Mouse (Mus musculus): Measurements from ENCODE around the gene Cdk14. TPM values are rescaled to one million over a fixed set of nuclear protein-coding genes. Genes with fewer than 3 reads are reported as not detected.

The Cdk14 gene
- total RNA-seq, 2 experiments from 2014 or later = 138 TPM

DNA sequence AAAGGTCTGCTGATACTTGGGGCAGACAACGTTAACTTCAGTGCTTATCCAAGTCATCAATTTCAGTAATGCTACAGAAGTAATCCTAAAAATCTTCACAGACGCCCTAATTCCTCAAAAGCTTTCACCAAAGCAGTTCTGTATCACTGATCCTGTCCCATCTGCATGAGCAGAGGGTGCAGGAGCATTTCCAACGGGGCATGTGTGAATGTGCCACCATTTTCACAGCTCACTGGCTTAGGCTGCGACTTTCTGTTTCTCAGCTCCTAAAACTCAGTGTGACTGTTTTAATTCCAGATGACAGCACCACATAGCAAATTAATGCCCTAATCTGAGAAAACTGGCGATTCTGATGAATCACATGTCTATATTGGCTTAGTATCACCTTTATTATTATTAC, 375.8 kb downstream of the Cdk14 start:
- intact Hi-C loops (cut with DNase I) = no loop called here
- no peak for DNase-seq (ENCODE audit: extremely low spot score in 1 of 2, low spot score in 2 of 2)

DNA sequence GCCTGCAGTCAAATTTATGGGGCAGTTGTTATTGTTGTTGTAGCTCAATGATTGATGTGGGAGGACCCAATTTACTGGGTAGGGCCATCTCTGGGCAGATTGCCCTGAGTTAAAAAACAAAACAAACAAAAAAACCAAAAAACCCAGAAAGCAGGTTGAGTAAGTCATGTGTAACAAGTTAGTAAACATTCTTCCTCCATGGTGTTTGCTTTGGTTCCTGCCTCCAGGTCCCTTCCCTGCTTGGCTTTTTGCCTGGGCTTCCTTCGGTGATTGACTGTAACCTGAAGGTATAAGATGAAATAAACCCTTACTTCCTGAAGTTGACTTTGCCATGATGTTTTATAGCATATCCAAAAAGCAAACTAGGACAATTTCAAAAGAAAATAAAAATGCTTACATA, 377.4 kb downstream of the Cdk14 start:
- intact Hi-C loops (cut with DNase I) = no loop called here
- no peak for DNase-seq (ENCODE audit: extremely low spot score in 1 of 2, low spot score in 2 of 2)

DNA sequence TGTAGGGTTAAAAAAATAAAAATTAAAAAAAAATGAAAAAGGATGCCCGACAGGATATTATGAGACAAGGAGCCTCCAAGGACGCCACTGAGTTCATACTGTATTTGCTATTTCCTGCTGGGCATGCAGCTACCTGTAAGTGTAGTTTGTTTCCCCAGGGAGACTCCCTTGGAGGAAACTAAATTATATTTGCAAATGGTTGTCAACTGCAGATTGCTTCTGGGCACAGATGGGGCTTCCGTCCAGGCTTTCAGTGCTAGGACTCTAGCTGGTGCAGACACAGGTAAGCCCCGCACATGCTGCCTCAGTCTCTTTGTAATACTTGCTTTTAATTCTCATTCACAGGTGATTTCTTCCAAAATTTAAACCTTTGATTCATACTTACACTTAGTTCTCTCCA, 378.6 kb downstream of the Cdk14 start:
- DNase-seq (ENCODE audit: extremely low spot score in 1 of 2, low spot score in 2 of 2) = no peak

DNA sequence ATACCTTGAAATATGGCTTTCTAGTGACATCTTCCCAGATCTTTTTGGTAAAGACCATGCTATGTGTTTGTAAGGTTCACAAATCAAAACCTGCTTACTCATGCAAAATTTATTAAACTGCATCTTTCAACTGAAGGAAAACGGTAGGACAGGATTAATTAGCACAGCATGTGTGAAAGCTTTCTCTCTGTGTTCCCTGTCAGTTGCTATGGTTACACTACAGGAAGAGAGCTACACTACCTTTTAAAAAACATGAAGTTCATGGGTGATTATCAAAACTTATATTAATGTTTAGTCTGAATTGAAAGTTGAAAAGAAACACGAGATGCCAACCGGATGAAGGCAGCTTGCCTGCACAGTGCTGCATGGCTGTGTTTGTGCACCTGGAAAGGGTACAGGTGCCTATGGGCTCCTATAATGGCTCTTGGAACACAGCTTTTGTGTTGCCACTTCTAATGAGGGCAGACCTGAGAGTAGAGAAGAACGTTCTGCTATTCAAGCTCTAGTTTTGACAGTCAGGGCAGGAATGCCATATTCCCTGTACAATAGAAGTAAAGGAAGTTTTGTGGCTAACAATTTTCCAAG, 380.3 kb downstream of the Cdk14 start:
- intact Hi-C loops (cut with DNase I) = no loop called here
- no peak for DNase-seq (ENCODE audit: extremely low spot score in 1 of 2, low spot score in 2 of 2)

More for the DNA sequence above, 378.6 kb downstream of the Cdk14 start:
- intact Hi-C loops (cut with DNase I) = no loop called here

DNA sequence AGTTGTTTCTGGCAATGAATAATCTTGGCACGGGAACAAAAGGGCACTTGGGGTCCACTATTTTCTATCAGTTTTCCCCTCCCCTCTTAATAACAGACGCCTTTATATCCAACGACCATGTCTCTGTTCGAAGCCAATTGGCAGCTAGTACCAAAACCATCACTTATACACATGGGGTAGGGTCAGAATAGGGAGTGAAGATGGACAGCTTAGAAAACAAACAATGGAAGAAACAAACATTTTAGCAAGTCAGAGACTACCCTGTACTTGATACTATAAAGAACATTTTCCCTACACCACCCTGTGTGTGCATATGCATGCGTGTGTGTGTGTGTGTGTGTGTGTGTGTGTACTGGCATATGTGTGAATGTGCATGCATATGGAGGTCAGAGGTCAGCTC, 386.7 kb downstream of the Cdk14 start:
- no peak for DNase-seq (ENCODE audit: extremely low spot score in 1 of 2, low spot score in 2 of 2)
- intact Hi-C loops (cut with DNase I) = no loop called here

DNA sequence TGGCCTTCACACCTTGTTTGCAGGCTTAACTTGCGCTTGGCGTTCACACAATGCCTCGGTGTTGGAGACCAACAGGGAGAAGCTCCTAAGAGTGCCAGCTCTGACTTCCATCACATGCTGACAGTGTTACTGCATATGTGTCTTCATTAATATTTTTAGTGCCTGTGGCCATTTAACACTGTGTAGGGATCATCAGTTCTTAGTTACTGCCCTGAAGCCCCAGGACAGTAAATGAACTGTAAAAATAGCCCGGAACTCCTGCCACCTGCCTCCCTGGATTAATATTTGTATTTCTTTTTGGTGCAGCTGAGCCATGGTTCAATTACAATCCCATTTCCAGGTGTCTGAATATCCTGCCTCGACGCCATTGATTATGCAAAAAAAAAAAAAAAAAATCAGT, 387.3 kb downstream of the Cdk14 start:
- no peak for DNase-seq (ENCODE audit: extremely low spot score in 1 of 2, low spot score in 2 of 2)
- intact Hi-C loops (cut with DNase I) = no loop called here

DNA sequence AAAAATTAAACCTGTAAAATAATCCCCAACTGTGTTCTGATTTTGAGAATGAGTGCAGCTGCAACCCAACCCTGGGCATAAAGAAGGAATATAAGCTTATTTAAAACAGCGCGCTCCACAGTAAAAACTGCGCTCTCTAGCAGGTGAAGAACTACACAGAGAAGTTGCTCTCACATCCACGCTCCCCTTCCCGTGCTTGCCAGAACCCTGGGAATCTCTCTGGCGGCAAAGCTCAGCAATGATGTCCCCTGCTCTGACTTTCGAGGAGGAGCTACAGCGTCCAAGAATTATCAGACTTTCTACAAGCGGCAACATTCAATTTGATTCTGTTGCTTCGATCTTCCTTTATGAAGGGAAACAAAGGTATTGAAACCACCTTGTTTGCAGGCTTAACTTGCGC, 387.7 kb downstream of the Cdk14 start:
- DNase-seq (ENCODE audit: extremely low spot score in 1 of 2, low spot score in 2 of 2) = no peak
- intact Hi-C loops (cut with DNase I) = no loop called here

DNA sequence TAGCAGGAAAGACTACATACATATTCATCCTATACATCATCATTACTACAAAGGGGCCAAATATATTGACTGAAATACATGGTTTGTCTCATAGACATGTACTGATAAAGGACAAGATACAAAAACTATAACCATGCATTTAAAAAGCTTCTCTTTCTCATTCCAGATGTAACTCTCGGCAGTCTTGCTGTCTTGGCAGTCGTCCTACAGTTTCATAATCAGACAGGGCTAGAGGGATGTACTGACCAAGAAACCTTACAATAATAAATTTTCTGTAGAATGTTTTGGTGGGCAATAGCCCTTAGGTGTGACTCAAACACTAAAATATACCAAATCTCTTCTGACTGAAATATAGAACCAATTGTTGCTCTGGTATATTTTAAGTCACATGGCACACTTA, 389.7 kb downstream of the Cdk14 start:
- intact Hi-C loops (cut with DNase I) = no loop called here
- DNase-seq (ENCODE audit: extremely low spot score in 1 of 2, low spot score in 2 of 2) = no peak

DNA sequence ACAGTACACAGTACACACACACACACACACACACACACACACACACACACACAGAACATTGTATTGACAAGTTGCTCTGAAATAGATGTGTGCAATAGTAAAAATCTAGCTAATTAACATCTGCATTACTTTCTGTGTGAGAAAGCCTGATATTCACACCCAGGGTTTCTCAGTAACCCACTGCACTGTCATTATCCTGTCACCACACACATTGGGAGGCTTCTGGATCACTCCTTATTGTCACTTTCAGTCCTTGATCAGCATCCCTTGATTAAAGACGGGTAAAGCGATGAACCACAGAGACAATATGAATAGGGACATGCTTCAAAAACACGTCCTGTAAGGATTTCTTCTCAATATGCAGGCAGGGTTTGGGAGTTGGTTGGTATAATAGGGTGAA, 401.2 kb downstream of the Cdk14 start:
- intact Hi-C loops (cut with DNase I) = no loop called here
- no peak for DNase-seq (ENCODE audit: extremely low spot score in 1 of 2, low spot score in 2 of 2)

DNA sequence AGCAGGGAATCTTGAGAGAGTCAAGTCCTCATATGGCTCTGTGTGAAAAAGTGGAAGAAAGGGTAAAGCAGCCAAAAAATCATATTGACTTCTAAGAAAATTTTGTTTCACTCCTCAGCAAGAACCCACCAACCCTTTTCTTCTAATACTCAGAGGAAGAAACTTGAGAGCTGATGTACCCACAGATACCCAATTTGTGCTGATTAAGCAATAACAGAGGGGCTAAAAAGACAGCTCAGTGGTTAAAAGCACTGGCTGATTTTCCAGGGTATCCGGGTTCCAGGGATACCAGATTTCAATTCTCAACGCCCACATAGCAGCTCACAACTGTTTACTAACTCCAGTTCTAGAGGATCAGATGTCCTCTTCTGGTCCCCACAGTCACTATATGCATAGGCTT, 401.9 kb downstream of the Cdk14 start:
- intact Hi-C loops (cut with DNase I) = no loop called here
- DNase-seq (ENCODE audit: extremely low spot score in 1 of 2, low spot score in 2 of 2) = no peak

DNA sequence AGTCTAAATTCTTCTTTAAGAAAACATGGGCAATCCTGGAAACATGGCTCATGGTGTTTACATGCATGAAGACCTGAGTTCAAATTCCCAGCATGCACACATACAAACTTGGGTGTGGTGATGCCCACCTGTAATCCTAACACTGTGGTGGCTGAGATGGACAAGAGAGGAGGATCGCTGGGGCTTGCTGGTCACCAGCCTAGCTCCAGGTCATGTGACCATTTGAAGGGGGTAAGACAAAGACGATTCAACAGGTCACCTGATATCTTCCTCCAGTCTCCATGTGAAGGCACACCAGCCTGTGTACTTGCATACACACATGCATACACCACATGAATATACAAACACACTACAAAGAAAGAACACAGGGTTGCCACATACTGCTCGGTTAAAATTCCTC, 406.3 kb downstream of the Cdk14 start:
- intact Hi-C loops (cut with DNase I) = no loop called here

DNA sequence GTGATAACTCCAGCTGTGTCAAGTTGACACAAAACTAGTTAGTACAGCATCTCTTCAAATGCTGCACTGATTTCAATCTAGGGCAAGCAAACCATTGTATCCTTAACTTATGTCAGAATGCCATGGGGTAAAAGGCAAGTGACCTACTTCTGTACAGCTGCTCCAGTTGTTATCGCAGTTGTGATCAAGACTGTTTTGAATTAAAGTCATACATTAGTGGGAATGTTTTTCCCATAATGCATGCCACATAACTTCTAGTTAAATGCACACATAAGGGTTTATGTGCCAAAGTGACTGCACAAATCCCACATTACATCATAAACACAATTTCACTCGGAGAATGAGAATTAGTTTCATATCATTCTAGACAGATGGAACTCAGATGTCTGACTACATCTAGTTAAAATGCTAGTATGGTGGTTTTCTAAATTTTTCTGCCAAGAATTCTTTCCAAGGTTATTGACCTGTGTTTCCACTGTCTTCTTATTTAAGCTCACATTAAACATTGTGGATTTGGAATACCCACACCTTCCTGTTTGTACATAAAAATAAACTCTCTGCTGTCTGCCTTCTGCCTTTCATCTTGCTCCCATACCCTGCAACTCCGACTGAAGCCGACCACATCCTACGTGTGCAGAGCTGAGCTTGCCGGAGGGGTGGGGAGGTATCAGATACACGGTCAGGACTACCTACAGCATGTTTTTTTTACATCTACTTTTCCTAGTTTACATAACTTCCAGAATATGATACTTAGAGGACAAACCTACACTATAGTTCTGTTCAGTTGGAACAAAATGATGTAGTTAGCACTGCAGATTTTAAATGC, 407.4 kb downstream of the Cdk14 start:
- intact Hi-C loops (cut with DNase I) = no loop called here
- no peak for DNase-seq (ENCODE audit: extremely low spot score in 1 of 2, low spot score in 2 of 2)

More for the DNA sequence above, 406.3 kb downstream of the Cdk14 start:
- DNase-seq (ENCODE audit: extremely low spot score in 1 of 2, low spot score in 2 of 2) = no peak

DNA sequence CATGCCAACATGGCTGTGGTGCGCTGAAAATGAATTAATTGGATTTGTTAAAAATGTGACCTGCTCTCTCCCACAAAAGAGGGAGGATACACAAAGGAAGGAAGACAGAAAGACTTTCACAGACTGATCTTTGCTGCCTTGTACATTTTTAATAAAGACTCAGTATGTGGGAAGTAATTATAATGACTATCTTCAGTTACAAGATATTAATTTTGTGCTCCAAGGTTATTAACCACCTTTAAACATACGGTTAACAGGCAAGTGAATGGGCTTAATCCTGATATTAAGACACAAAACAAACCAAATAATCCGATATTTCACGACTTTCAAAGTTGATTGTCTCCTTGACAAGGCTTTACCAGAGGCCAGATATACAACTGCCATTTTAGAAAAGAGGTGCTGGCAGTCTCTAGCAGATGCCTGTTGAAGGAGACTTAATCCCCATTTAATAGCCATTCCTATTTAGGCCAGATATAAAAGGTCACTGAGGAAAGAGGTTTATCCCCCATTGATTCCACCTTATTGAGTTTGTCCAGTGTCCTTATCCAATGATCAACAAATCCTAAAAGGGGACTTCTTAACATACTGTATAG, 411.9 kb downstream of the Cdk14 start:
- no peak for DNase-seq (ENCODE audit: extremely low spot score in 1 of 2, low spot score in 2 of 2)
- intact Hi-C loops (cut with DNase I) = no loop called here

DNA sequence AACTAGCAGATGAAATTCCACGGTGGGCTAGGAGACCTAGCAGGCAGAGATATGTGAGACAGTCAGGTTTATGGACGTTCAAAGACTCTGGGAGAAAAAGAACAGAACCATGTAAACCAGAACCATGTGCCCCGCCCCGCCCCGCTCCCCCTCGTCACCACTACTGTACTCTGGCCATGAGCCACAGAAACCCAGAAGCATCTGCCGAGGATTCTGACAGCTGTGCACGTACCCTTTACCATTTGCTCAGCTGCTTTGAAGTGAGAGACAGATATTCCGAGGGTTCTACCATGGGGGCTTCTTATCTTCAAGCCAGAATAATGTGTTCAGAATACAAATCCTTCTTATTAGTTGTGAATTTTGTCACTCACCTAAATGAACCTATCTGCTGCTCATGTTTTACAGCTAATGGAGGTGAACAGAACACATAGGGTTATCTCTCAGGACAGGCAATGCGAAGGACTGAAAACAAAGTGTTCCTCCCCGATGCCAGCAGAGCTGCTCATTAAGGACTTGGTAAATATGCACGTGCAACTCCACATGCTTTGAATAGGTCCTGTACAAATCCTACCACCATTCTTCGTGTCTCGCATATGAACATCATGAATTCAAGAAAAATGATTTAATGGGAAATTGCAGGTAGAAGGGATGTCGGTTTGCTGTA, 412.5 kb downstream of the Cdk14 start:
- intact Hi-C loops (cut with DNase I) = no loop called here
- DNase-seq (ENCODE audit: extremely low spot score in 1 of 2, low spot score in 2 of 2) = no peak

DNA sequence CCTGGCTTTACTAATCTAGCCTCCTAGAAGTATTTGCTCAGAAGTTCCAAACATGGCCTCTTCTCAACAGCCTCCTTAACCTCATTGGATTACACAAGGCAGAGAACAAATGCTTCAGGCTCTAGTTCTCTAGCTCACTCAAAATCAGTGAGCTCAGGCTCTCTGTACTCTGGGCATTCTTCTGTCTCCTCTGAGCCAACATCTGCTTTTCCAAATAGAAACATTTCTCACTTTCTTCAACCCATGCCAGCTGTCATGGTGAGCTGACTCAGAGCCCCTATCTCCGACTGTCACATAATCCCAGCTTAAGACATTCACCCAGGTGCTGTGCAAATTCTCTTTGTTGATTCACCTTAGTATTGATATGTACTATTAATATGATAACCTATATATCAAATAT, 414.5 kb downstream of the Cdk14 start:
- intact Hi-C loops (cut with DNase I) = no loop called here
- no peak for DNase-seq (ENCODE audit: extremely low spot score in 1 of 2, low spot score in 2 of 2)

DNA sequence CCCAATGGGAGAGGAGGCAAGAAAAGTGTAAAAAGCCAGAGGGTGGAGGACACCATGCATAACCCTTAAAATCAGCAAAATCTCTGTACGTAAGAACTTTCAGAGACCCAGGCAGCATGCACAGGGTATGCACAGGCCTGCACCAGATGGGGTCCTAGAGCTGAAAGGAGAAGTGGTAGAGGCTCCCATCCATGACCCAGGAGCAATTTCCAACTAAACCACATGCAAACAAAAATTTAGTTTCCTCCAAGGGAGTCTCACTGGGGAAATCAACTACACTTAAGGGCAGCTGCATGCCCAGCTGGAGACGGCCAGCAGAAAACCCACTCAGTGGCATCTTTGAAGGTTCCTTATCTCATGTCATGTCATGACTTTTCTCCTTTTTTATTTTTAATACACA, 415.4 kb downstream of the Cdk14 start:
- intact Hi-C loops (cut with DNase I) = no loop called here

DNA sequence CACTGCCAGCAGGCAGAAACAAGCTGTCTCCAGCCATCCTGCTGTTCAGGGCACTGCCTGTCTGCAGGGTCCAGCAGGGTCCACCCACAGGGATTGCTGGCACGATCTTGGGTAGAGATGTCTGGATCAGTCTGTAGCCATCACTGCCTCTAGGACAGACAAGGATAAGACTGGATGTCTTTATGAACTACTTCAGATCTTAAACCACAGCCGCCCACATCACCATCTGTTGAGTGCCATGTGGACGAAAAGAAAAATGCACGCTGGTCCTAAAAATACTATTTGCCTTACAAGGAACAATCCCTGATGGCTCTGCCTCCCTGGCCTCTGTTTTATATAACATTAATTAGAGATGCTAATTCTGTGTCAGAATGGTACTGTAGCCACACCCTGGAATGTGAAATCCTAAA, 426.9 kb downstream of the Cdk14 start:
- peak; percentile 47 to 76 for DNase-seq (ENCODE audit: extremely low spot score in 1 of 2, low spot score in 2 of 2)
- intact Hi-C loops (cut with DNase I) = no loop called here

More for the DNA sequence above, 415.4 kb downstream of the Cdk14 start:
- DNase-seq (ENCODE audit: extremely low spot score in 1 of 2, low spot score in 2 of 2) = no peak

DNA sequence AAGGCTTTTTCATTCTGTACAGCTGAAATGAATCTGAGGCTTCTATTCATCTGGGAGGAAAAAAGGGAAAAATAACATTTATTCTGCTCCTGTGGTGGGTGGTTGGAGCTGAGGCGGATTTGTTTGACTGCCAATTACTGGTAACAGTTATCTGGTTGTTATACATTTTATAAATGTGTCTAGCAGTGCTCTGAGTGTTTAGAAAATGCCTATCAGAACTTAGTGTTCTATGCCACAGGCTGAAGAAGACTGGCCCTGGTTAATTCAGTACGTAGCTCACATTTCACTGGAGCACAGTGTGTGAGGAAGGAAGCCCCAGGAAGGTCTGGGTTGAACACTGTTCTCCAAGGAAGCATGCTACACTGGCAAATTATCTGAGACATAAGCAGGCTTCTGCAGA, 429.1 kb downstream of the Cdk14 start:
- intact Hi-C loops (cut with DNase I) = no loop called here
- DNase-seq (ENCODE audit: extremely low spot score in 1 of 2, low spot score in 2 of 2) = peak in 1 of 2 experiments; percentile 39

DNA sequence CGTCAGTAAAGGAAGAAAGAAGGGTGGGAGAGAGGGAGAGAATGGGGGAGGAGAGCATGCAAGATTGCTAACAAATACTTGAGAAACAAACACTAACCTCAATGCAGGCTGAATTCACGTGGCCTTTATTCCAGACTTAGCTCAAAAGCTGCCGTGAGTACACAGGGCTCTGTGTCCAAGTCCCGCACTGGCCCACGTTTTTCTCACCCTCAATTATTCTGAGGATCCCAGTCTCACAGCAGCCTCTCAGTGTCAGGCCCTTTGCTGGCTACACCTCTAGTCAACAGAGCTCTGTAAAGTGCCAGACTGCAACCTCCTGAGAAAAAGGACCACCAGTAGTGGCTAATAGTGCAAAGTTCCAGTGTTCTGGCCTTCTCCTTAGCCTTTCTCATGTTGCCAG, 429.9 kb downstream of the Cdk14 start:
- intact Hi-C loops (cut with DNase I) = no loop called here
- DNase-seq (ENCODE audit: extremely low spot score in 1 of 2, low spot score in 2 of 2) = no peak

DNA sequence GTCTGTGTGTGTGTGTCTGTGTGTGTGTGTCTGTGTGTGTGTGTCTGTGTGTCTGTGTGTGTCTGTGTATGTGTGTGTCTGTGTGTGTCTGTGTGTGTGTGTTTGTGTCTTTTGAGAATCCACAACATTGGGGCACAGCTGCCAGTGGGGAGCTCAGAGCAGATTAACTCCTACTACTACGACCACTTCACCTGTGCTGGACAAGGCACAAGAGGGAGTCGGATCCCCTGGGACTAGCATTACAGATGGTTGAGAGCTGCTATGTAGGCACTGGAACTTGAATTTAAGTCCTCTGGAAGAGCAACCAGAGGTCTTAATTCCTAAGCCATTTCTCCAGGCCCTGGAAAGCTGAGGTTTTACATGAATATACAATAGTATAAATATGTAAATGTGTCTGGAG, 433.9 kb downstream of the Cdk14 start:
- DNase-seq (ENCODE audit: extremely low spot score in 1 of 2, low spot score in 2 of 2) = no peak
- intact Hi-C loops (cut with DNase I) = no loop called here

Data from left cerebral cortex, postnatal 10 days (tissue).